Mouse (Mus musculus): ENCODE data around the gene Tfap2c. TPM values are rescaled to one million over a fixed set of nuclear protein-coding genes. Genes with fewer than 3 reads are reported as not detected.

The Tfap2c gene
- polyA plus RNA-seq (2014; fragmentation: Nextera tagmentation; extraction: Ambion mirVana), result 0.15 and 0.21 TPM in 2 replicates

DNA sequence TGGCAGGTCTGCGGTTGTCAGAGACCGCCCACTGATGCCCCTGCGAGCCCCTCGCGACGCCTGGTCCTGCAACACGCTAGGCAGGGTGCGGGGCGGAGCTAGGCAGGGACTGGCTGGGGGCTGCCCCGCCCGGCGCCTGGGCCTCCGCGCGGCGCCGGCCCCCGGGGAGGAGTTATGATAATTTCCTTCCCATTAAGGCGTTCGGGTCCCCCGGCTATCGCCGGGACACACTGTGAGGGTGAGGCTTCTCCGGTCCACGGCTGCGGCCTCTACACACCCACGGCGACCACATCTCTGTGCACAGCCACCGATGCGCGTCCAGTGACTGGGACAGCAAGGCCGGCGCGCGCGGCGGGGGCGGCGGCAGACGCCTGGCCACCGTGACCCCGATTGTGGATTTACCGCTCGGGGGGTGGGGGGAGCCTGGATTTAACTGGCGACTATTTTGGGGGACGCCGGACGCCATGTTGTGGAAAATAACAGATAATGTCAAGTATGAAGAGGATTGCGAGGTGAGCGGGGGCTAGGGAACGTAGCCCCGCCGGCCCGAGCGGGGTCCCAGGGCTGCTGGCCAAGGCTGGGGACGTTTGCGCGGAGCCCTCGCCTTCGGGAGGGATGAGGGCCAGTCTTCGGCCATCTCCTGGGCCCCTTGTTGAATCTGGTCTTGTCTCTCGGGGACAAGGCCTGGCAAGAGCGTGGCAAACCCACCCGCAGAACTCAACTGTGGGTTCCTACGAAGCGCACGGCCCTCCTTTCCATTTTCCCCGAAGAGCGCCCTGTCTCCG lies at the start of gene Tfap2c:
Tfap2c (plus strand) TSS at position 223 of the 785 bp plus-strand sequence.
- no peak within 1 kb of the TSS for H3K9ac ChIP-seq (replicated peaks; ENCODE audit: low read length)
- H3K27me3 ChIP-seq (ENCODE audit: control insufficient read depth, insufficient read depth, low read length), result peaks cover 91% of the 10 kb centered on the region
- DNase-seq (peak; percentile 57), ATAC-seq (ENCODE audit: low FRiP score, low TSS enrichment) (no peak)
- H3K4me1 ChIP-seq (ENCODE audit: control insufficient read depth, insufficient read depth, low read length), result peaks cover 17% of the 10 kb centered on the region; the same call in 1 of the 2 replicates
- H3K4me3 ChIP-seq (replicated peaks; ENCODE audit: low read depth, low read length), result peak within 1 kb of the TSS; percentile 21
- WGBS, result under 1% methylated on average over 70 of the region's 70 CpGs
- H3K9me3 ChIP-seq (ENCODE audit: control insufficient read depth, low read length), result no peaks in the 10 kb centered on the region
- peak within 1 kb of the TSS; percentile 43 for H3K4me2 ChIP-seq (ENCODE audit: low read length)
- no peak within 1 kb of the TSS for H3K27ac ChIP-seq (replicated peaks; ENCODE audit: low read depth, low read length)
- no peaks in the 10 kb centered on the region for H3K36me3 ChIP-seq (ENCODE audit: control insufficient read depth, insufficient read depth, low read length)

GRCm38 (mm10) chr2:172500752-172501316 lies 48.6 kb upstream of the Tfap2c start:
- H3K9ac ChIP-seq (replicated peaks; ENCODE audit: low read length), result no peak overlapping the region
- no peak overlapping the region for H3K27ac ChIP-seq (replicated peaks; ENCODE audit: low read depth, low read length)
- no peaks in the 10 kb centered on the region for H3K9me3 ChIP-seq (ENCODE audit: control insufficient read depth, low read length)
- WGBS, result 60% methylated on average over 7 of the region's 7 CpGs
- no peaks in the 10 kb centered on the region for H3K27me3 ChIP-seq (ENCODE audit: control insufficient read depth, insufficient read depth, low read length)
- no peak overlapping the region for H3K4me3 ChIP-seq (replicated peaks; ENCODE audit: low read depth, low read length)
- ATAC-seq (ENCODE audit: low FRiP score, low TSS enrichment) (no peak), DNase-seq (no peak)
- H3K4me1 ChIP-seq (ENCODE audit: control insufficient read depth, insufficient read depth, low read length), result no peaks in the 10 kb centered on the region
- no peak overlapping the region for H3K4me2 ChIP-seq (ENCODE audit: low read length)
- no peaks in the 10 kb centered on the region for H3K36me3 ChIP-seq (ENCODE audit: control insufficient read depth, insufficient read depth, low read length)

GRCm38 (mm10) chr2:172501341-172501740 lies 48.1 kb upstream of the Tfap2c start:
- ATAC-seq (ENCODE audit: low FRiP score, low TSS enrichment) (no peak), DNase-seq (peak; percentile 87)
- Histone ChIP-seq H3K9ac (replicated peaks; ENCODE audit: low read length) (no peak overlapping the region), H3K4me1 (ENCODE audit: control insufficient read depth, insufficient read depth, low read length) (no peaks in the 10 kb centered on the region), H3K27ac (replicated peaks; ENCODE audit: low read depth, low read length) (no peak overlapping the region), H3K9me3 (ENCODE audit: control insufficient read depth, low read length) (no peaks in the 10 kb centered on the region), H3K4me3 (replicated peaks; ENCODE audit: low read depth, low read length) (no peak overlapping the region), H3K36me3 (ENCODE audit: control insufficient read depth, insufficient read depth, low read length) (no peaks in the 10 kb centered on the region), H3K4me2 (ENCODE audit: low read length) (no peak overlapping the region), H3K27me3 (ENCODE audit: control insufficient read depth, insufficient read depth, low read length) (no peaks in the 10 kb centered on the region)
- 2% methylated on average over 4 of the region's 4 CpGs for WGBS

- Histone ChIP-seq H3K27me3 (ENCODE audit: control insufficient read depth, insufficient read depth, low read length) (no peaks in the 10 kb centered on the region), H3K4me3 (replicated peaks; ENCODE audit: low read depth, low read length) (no peak overlapping the region), H3K4me1 (ENCODE audit: control insufficient read depth, insufficient read depth, low read length) (no peaks in the 10 kb centered on the region), H3K27ac (replicated peaks; ENCODE audit: low read depth, low read length) (no peak overlapping the region), H3K9ac (replicated peaks; ENCODE audit: low read length) (no peak overlapping the region), H3K9me3 (ENCODE audit: control insufficient read depth, low read length) (no peaks in the 10 kb centered on the region), H3K4me2 (ENCODE audit: low read length) (no peak overlapping the region), H3K36me3 (ENCODE audit: control insufficient read depth, insufficient read depth, low read length) (no peaks in the 10 kb centered on the region)
- ATAC-seq (ENCODE audit: low FRiP score, low TSS enrichment) (no peak), DNase-seq (no peak)
- 84% methylated on average over 14 of the region's 14 CpGs for WGBS
Measured at GRCm38 (mm10) chr2:172502168-172502567, 47.2 kb upstream of the Tfap2c start.

- no peak overlapping the region for H3K9ac ChIP-seq (replicated peaks; ENCODE audit: low read length)
- 94% methylated on average over 7 of the region's 7 CpGs for WGBS
- ATAC-seq (ENCODE audit: low FRiP score, low TSS enrichment) (no peak), DNase-seq (no peak)
- H3K4me1 ChIP-seq (ENCODE audit: control insufficient read depth, insufficient read depth, low read length), result no peaks in the 10 kb centered on the region
- no peaks in the 10 kb centered on the region for H3K36me3 ChIP-seq (ENCODE audit: control insufficient read depth, insufficient read depth, low read length)
- H3K4me3 ChIP-seq (replicated peaks; ENCODE audit: low read depth, low read length), result no peak overlapping the region
- no peaks in the 10 kb centered on the region for H3K9me3 ChIP-seq (ENCODE audit: control insufficient read depth, low read length)
- H3K4me2 ChIP-seq (ENCODE audit: low read length), result no peak overlapping the region
- no peaks in the 10 kb centered on the region for H3K27me3 ChIP-seq (ENCODE audit: control insufficient read depth, insufficient read depth, low read length)
- H3K27ac ChIP-seq (replicated peaks; ENCODE audit: low read depth, low read length), result no peak overlapping the region
Measured at GRCm38 (mm10) chr2:172506121-172506520, 43.3 kb upstream of the Tfap2c start.

GRCm38 (mm10) chr2:172510056-172510712 lies 39.2 kb upstream of the Tfap2c start:
- Histone ChIP-seq H3K4me2 (ENCODE audit: low read length) (no peak overlapping the region), H3K9ac (replicated peaks; ENCODE audit: low read length) (no peak overlapping the region), H3K27ac (replicated peaks; ENCODE audit: low read depth, low read length) (no peak overlapping the region), H3K4me3 (replicated peaks; ENCODE audit: low read depth, low read length) (no peak overlapping the region), H3K36me3 (ENCODE audit: control insufficient read depth, insufficient read depth, low read length) (no peaks in the 10 kb centered on the region), H3K9me3 (ENCODE audit: control insufficient read depth, low read length) (no peaks in the 10 kb centered on the region), H3K27me3 (ENCODE audit: control insufficient read depth, insufficient read depth, low read length) (no peaks in the 10 kb centered on the region), H3K4me1 (ENCODE audit: control insufficient read depth, insufficient read depth, low read length) (no peaks in the 10 kb centered on the region)
- DNase-seq, result no peak
- no peak for ATAC-seq (ENCODE audit: low FRiP score, low TSS enrichment)
- WGBS, result 89% methylated on average over 15 of the region's 15 CpGs

DNA sequence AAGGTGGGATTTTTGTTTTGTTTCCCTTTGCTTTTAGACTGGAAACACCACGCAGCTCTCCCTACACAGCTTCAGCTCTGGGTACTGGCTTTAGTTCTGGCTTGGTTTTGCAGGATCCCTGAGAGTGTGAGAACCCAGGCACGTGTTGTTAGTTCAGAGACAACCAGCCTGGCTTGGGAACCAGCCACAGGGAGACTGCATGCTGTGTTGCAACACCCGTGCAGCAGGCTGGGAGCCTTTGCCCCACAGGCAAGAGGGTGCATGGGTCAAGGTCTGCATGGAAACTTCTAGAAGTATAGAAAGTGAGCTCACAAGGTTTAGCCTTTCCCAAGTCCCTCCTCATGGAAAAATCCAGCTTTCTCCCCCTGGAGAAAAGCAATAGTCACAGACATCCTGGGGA lies 38.5 kb upstream of the Tfap2c start:
- Histone ChIP-seq H3K9me3 (ENCODE audit: control insufficient read depth, low read length) (no peaks in the 10 kb centered on the region), H3K27me3 (ENCODE audit: control insufficient read depth, insufficient read depth, low read length) (no peaks in the 10 kb centered on the region), H3K4me1 (ENCODE audit: control insufficient read depth, insufficient read depth, low read length) (no peaks in the 10 kb centered on the region), H3K4me3 (replicated peaks; ENCODE audit: low read depth, low read length) (no peak overlapping the region), H3K4me2 (ENCODE audit: low read length) (no peak overlapping the region), H3K9ac (replicated peaks; ENCODE audit: low read length) (no peak overlapping the region), H3K36me3 (ENCODE audit: control insufficient read depth, insufficient read depth, low read length) (no peaks in the 10 kb centered on the region), H3K27ac (replicated peaks; ENCODE audit: low read depth, low read length) (no peak overlapping the region)
- DNase-seq (no peak), ATAC-seq (ENCODE audit: low FRiP score, low TSS enrichment) (no peak)
- 68% methylated on average over 3 of the region's 3 CpGs for WGBS

DNA sequence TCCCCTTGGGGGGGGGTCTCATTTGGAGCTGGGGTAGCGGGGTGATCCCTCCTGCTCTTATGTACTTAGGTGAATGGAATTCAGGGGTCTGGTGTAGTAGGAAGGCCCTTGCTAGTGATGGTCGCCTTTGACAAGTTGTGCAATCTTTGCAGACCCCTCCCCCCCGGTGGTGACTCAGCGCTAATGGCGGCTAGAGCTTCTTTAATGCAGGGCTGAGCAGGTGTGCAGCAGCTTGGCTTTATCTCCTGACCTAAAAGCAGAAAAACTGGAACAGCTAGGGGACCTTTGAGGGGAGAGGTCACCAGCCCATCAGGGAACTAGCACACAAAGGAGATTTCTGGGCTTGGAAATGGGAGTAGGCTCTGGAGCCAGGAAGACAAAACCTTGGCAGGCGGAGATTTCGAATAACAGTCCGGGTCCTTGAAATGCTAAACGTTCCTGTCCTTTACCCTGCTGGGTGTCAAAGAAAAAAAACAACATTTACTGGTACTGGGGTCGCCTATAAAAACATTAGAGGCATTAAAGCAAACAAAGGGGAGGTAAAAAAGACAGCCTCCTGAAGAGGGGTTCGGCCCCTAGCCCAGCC lies 32.9 kb upstream of the Tfap2c start:
- ATAC-seq (ENCODE audit: low FRiP score, low TSS enrichment), result no peak
- no peak for DNase-seq
- H3K4me2 ChIP-seq (ENCODE audit: low read length), result no peak overlapping the region
- H3K9me3 ChIP-seq (ENCODE audit: control insufficient read depth, low read length), result no peaks in the 10 kb centered on the region
- WGBS, result 24% methylated on average over 11 of the region's 11 CpGs
- no peaks in the 10 kb centered on the region for H3K4me1 ChIP-seq (ENCODE audit: control insufficient read depth, insufficient read depth, low read length)
- no peaks in the 10 kb centered on the region for H3K36me3 ChIP-seq (ENCODE audit: control insufficient read depth, insufficient read depth, low read length)
- H3K4me3 ChIP-seq (replicated peaks; ENCODE audit: low read depth, low read length), result no peak overlapping the region
- no peaks in the 10 kb centered on the region for H3K27me3 ChIP-seq (ENCODE audit: control insufficient read depth, insufficient read depth, low read length)
- no peak overlapping the region for H3K27ac ChIP-seq (replicated peaks; ENCODE audit: low read depth, low read length)
- no peak overlapping the region for H3K9ac ChIP-seq (replicated peaks; ENCODE audit: low read length)

All from midbrain, embryonic 14.5 days (tissue).